Mouse (Mus musculus): ENCODE measurements around the gene Selenot.
A peak's percentile ranks its signal among the peaks of the same experiment; 100 is the strongest.
"Not testable (repeated sequence)": the region's sequence is repeated elsewhere in the genome, so short reads cannot be mapped to it uniquely, and the experiment has no call there.

Gene Selenot

GRCm38 (mm10) chr3:58576137-58577066 lies at the start of gene Selenot:
Gene Selenot, plus strand, starts transcription at chr3:58576636.
- peak; percentile 96 to 98 for DNase-seq (ENCODE audit: low spot score in 2 of 2)

- no peak for DNase-seq (ENCODE audit: low spot score in 2 of 2)
Measured at GRCm38 (mm10) chr3:58536573-58536972, 39.9 kb upstream of the Selenot start.

- no peak for DNase-seq (ENCODE audit: low spot score in 2 of 2)
Measured at GRCm38 (mm10) chr3:58552001-58552811, 24.2 kb upstream of the Selenot start.

DNA sequence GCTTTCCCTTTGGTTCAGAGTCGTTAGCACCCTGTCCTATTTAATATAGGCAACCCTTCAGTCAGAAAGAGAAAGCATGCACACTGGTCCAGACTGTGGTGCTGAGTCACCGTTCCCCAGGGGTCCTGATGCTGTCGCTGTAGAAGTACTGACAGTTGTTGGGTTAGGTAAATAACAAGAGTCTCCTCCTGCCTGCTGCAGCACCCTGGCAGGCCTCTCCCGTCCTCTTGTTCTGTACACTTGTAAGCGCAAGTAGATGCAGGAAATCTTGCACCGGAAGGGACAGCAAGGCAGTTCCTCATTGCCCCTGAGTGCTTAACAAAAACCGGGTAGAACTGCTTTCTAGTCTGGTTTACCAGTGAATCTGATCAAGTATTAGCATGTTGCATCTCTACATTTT lies 19.8 kb upstream of the Selenot start:
- no peak for DNase-seq (ENCODE audit: low spot score in 2 of 2)

DNA sequence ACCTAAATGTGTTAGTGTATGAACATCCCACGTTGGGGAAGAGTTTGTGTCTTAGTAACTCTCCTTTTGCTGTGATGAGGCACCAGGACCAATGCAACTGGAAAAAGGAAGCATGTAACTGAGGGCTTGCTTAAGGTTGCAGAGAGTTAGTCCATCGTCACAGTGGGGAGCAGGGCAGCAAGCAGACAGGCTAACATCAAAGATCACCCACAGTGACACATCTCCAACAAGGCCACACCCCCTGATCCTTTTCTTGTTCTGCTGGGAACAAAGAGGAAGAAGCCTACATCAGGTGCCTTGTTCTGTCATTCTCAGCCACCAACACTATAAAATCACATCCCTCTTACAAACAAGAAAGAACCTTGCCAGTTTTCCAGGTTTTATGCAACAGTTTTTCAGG lies 16.5 kb upstream of the Selenot start:
- DNase-seq (ENCODE audit: low spot score in 2 of 2): no peak

DNA sequence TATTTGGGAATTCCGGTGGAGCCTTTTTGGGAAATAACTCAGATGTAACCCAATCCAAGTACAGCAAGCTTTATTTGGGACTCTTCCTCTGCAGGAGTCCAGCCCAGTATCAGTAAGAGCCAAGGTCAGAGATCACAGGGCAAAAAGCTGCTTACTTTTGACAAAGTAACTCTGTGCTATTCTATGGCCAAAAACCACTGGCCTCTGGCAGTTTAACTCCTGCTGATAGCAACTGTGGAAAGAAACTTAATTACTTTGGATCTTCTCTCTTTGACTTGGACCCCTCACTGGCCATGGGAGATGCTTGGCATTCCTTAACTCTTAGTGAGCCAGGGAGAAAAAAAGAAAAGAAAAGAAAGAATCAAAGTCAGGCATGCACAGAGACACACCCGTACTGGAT lies 15.0 kb upstream of the Selenot start:
- no peak for DNase-seq (ENCODE audit: low spot score in 2 of 2)

GRCm38 (mm10) chr3:58570821-58571220 lies 5.6 kb upstream of the Selenot start:
- no peak for DNase-seq (ENCODE audit: low spot score in 2 of 2)

- peak; percentile 15 to 30 for DNase-seq (ENCODE audit: low spot score in 2 of 2)
Measured at GRCm38 (mm10) chr3:58577067-58577503, 649 bp downstream of the Selenot start.

GRCm38 (mm10) chr3:58577506-58578050 lies 1.1 kb downstream of the Selenot start:
- no peak for DNase-seq (ENCODE audit: low spot score in 2 of 2)

- DNase-seq (ENCODE audit: low spot score in 2 of 2): no peak
Measured at GRCm38 (mm10) chr3:58581530-58581929, 5.1 kb downstream of the Selenot start.

DNA sequence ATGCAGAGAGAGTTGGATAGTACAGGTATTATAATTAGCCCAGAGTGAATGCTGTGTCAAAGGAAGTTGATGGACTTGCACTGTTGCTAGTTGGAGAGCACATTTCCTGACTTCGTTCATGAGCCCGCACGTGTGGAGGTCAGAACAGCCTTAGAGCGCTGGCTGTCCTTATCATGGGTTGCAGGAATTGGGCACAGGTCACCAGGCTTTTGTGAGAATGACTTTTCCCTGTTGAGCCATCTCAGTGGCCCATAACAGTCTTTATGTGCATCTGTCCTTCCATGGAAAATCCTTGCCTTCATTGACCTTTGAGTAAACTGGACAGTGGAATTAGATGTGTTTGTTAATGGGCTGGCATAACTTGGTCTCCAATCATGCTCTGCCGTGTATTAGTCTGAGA lies 5.9 kb downstream of the Selenot start:
- DNase-seq (ENCODE audit: low spot score in 2 of 2): no peak

GRCm38 (mm10) chr3:58582788-58583426 lies 6.5 kb downstream of the Selenot start:
- DNase-seq (ENCODE audit: low spot score in 2 of 2): no peak

DNA sequence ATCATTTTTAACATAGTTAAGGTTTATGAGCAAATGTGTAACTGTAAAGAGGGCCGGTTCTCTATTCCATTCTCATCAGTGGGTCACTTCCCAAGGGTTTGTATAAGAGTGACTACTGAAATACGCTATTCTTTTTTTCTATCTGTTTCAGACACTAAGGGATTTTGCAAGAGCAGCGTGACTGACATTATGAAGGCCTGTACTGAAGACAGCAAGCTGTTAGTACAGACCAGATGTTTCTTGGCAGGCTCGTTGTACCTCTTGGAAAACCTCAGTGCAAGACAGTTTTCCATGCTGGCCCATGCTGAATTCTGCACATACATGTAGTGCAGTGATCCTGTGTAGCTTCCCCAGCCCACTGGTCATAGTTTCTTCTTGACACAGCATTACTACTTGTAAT lies 14.1 kb downstream of the Selenot start:
- not testable (repeated sequence) for DNase-seq (ENCODE audit: low spot score in 2 of 2)

DNA sequence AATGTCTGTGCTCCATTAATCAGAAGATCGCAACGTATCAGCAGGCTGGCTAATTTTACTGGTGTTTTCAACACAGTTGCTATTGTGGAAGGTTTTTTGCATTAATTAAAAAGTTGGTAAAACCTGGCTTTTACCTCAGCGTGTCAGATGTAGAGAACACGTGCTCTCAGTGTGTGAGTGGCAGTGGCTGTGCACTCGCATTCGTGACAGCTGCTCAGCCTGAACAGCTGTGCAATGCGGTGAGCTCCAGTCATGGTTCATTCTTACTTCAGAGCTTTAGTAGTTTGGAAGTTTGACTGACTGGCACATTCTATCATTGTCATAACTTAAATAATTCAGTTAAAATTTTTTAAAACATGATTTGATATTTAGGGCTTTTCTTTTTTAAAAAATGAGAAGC lies 16.2 kb downstream of the Selenot start:
- not testable (repeated sequence) for DNase-seq (ENCODE audit: low spot score in 2 of 2)

DNA sequence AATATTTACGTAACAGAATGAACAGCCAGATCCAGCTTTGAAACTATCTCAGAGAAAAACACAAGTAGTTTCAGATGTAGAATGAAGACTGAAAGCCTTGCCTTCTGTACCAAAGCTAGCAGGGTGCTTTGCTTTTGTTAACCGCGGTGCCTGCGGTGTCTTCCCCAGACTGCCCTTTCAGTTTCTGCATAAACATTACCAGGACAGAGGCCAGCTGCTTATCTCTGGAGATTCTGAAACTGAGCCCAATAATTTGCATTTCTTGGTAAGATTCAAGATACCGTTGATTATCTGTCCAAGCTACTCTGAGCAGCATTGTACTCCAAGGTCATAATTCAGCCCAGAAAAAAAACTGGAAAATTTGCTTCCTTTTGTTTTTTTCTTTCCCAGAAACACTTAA lies 17.2 kb downstream of the Selenot start:
- DNase-seq (ENCODE audit: low spot score in 2 of 2): no peak

- no peak for DNase-seq (ENCODE audit: low spot score in 2 of 2)
Measured at GRCm38 (mm10) chr3:58608506-58608905, 32.1 kb downstream of the Selenot start.

GRCm38 (mm10) chr3:58609985-58610384 lies 33.5 kb downstream of the Selenot start:
- DNase-seq (ENCODE audit: low spot score in 2 of 2): no peak

- DNase-seq (ENCODE audit: low spot score in 2 of 2): no peak
Measured at GRCm38 (mm10) chr3:58621066-58621465, 44.6 kb downstream of the Selenot start.

- DNase-seq (ENCODE audit: low spot score in 2 of 2): no peak
Measured at GRCm38 (mm10) chr3:58622665-58623394, 46.4 kb downstream of the Selenot start.

DNA sequence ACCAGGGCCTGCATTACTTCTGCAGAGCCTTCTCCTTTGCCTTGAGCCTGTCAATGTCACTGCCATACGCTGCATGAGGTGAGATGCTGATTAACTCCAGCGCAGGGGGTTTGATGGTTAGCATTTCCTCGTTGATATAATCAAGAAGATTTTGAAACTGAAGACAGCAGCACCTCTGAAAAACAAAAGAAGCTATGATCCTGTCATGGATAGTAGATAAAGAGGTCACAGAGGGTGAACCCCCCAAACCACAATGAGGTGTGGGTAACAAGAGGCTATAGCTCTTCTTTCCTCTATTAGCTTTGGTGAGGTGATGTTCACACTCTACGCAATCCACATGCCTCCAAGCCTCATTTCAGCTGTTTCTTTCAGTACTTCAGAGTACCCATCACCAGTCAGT lies 48.5 kb downstream of the Selenot start:
- no peak for DNase-seq (ENCODE audit: low spot score in 2 of 2)

GRCm38 (mm10) chr3:58631693-58632092 lies 55.3 kb downstream of the Selenot start:
- no peak for DNase-seq (ENCODE audit: low spot score in 2 of 2)

Data from frontal cortex, postnatal 25 days (tissue).